Mouse (Mus musculus): Measurements from ENCODE around the gene Wee2.

DNA sequence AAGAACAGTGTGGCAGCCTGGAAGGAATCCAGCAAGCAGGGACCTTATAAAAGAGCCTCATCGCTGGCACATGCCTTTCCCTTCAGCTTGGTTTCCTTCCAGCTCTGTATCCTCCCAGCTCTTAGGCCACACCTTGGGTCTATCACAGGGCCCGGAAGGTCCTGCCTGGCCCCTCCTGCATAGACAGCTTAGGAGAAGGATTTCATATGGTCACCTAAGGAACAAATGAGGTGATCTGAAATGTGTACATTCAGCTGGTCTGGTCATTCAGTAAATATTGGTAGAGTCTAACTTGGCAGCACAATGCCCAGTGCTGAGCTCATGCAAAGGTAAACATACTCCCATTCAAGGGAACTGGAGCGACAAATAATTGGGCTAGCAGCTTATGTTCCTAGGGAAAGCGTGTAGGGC, 9.4 kb upstream of the Wee2 start:
- TF ChIP-seq CTCF (IDR thresholded peaks at IDR 0.05; ENCODE audit: extremely low read depth, insufficient read length, insufficient replicate concordance, low read depth, low read length): no peak
- no peak for TF ChIP-seq POLR2A (IDR thresholded peaks at IDR 0.05; ENCODE audit: low read depth, low read length)
